Mouse (Mus musculus) liver, adult 10 weeks (tissue): ENCODE measurements around the gene Disp1. TPM values are rescaled to one million over a fixed set of nuclear protein-coding genes. Genes with fewer than 3 reads are reported as not detected.

Experiments
- polyA plus RNA-seq: library from polyadenylated mRNA; stranded (reverse); fragments of 350-450 nt; fragmentation: Illumina TruSeq; extraction: RNeasy Lipid Tissue Mini Kit (QIAGEN cat#74804); gene quantifications from one replicate; pipeline ENCODE4 v1.2.3, GENCODE M21; 2014; ENCODE audit warnings: low read depth, low replicate concordance

Gene Disp1
- 0.58 TPM for polyA plus RNA-seq

GRCm38 (mm10) chr1:183220796-183221718 is at the start of gene Disp1:
Disp1 (minus strand) TSS chr1:183221522.

Other genes starting within 250 kb of the Disp1 start
- gene Aida, start 75.1 kb upstream of the Disp1 start, polyA plus RNA-seq = 28.9 TPM
- gene Brox, start 75.7 kb upstream of the Disp1 start, polyA plus RNA-seq = 33.2 TPM
- 218 TPM for gene Mia3, start 148.0 kb upstream of the Disp1 start, polyA plus RNA-seq
- gene Taf1a, start 167.5 kb upstream of the Disp1 start, polyA plus RNA-seq = 5.0 TPM
- gene Hhipl2, start 196.7 kb upstream of the Disp1 start, polyA plus RNA-seq = 0.21 TPM